Mouse (Mus musculus): ENCODE results near the gene Sncb.
A peak's percentile ranks its signal among the peaks of the same experiment; 100 is the strongest.

Sncb gene

DNA sequence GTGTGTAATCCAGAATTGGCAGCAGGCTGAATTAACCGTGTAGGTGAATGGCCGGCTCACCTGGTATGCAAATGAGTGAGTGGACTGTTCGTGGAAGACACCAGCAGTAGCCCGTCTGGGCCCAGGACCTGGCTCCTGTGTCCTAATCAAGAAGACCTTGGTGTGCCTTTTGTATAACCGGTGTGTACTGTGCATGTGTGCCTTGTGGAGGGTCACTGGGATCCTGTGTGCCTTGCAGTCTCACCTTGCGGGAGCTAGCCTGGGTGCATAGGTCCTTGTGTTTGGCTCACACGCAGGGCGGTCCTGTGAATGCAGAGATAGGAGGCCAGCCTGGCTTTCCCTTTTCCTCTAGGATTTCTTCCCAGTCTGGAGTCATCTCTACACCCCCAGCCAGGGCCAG is 18.2 kb downstream of the Sncb start:
- no peak for DNase-seq

DNA sequence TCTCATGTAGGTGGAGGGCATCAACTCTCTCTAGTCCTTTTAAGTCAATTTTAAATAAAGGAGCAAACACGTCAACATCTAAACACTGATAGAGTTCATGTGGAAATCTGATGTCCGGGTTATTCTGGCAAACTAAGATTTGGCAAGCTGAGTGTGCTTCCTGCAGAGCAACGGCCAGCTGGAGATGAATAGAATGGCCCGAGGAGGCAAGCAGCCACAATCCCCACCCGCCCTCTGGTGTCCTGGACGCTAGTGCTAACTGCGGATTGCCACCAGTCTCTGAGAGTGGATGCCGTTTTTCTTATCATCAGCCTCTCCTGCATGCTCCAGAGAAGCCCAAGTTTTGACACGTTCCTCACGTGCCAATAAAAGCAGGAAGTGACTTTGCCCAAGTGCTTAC is 19.5 kb downstream of the Sncb start:
- no peak for DNase-seq

DNA sequence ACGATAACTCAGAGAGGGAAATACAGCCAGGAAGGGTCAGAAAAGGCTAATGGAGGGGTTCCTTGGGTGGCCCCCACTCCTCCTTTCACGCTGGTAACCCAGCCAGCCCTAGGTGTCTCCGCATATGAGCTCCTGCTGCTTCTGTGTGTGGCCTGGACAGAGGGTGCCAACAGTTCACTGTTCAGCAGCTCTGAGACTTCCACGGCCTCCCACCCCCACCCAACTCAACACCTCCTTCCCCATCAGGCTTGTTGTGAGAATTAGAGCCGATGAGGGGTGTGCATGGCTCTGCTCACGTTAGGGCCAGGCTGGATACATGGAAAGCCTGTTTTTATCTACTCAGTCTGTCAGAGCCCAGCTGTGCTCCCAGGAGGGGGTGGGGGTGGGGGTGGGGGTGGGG is 20.3 kb downstream of the Sncb start:
- DNase-seq, result no peak

DNA sequence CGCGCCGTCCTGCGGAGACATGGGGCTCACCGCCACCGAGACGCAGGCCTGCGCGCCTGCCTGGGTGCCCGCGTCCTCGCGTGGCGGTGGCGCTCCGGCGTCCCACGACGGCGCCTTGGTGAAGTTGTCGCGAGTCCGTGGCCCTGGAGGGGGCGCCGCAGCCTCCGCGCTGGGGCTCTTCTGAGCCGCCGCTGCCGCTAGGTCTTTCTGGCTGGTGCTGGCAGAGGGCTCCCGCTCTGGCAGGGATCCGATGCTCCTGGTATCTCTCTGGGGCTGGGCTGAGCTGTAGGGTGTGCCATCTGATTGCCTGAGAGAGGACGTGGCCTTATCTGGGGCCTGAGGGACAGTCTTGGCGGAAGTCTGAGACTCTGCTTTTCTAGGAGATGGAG is 28.2 kb downstream of the Sncb start:
- no peak for DNase-seq

DNA sequence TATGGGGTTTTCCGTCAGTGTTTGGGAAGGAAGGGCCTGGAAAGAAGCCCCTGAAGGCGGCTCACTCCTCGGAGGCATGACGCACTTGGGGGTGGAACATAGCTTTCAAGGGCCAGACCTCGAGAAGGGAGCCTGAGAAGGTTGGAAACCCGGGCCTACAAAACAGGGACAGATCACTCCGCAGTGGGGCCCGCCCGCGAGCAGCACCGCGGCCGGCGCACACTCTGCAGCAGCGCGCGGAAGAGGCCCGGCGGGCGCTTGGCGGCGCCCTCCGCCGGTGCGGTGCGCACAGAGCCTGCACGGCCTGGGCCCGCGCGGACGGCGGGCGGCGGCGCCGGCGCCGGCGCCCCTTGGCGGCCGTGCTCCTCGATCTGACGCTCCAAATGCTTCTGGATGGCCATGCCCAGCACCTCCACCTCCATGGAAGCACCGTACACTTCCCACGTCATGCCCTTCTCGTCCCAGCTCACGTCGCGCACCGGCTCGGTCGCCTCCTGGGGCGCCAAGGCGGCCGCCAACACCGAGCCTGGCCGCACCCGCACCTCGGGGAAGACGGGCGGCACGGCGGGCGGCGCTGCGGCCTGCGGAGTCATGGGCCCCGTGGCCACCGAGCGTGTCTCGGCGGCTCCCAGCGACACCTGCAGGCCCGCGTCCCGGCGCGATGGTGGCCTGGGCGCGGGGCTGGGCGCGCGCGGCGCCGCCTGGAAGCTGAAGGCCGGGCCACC is 28.7 kb downstream of the Sncb start:
- DNase-seq, result no peak

DNA sequence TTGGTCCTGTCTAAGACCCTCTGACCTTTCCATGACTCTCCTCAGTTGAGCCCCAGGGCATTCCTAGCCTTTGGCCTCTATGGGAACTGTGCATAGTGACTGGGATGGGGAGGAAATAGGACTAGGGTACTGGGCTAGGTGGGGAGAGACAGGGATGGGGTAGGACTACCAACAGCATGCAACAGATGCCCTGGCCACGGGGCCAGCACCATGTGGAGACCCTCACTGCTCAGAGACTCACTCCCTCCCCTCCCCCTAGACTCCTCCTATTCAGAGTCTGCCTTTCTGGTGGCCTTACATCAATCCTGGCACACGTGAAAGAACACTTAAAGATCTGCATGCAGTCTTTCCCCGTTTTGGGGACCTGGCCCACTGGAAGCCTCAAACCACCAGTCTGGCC is 29.5 kb downstream of the Sncb start:
- DNase-seq, result no peak

DNA sequence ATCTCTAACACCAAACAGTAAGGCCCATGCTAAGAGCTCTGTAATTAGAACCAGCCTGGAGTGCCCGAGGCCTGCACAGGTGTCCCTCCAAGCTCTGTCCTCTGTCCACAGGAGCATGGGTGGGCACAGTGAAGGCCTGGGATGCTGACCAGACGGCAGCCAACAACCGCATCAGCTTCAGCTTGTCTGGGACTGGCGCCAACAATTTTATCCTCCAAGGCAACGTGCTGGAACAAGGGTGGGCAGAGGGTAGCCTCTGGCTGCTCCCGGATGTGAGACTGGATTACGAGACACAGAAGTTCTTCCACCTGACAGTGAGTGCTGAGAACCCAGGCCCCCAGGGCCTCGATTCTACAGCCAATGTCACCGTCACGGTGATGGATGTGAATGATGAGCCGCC is 40.3 kb downstream of the Sncb start:
- no peak for DNase-seq

DNA sequence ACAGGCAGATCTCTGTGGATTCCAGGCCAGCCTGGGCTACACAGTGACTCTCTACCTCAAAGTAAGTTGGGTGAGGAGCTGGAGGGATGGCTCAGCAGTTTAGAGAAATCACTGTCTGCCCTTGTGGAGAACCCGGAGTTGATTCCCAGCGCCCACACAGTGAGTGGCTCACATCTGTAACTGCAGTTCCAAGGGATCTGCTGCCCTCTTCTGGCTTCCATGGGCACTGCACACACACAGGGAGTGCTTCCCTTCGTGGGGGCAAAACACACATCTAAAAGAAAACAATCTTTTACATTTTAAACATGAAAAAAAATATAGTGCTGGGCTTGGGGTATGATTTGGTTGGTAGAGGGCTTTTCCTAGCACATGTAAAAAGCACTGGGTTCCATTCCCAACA is 43.3 kb downstream of the Sncb start:
- DNase-seq, result no peak

DNA sequence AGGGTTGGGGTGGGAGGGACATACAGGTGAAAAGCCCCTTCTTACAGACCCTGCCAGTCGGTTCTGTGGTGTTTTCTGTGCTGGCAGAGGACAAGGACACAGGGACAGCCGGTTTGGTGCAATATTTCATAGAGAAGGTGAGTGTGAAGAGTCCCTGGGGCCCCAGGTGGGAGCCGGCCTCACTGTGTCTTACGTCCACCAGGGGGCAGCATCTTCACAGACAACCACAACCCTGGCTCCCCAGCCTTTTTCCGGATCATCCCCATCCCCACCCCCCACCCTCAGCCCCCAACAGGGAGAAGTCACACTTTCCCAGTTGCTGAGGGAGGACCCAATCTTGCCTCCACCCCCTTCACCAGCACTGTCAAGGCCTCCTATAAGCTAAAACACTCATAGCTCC is 49.5 kb downstream of the Sncb start:
- DNase-seq, result peak; percentile 35

DNA sequence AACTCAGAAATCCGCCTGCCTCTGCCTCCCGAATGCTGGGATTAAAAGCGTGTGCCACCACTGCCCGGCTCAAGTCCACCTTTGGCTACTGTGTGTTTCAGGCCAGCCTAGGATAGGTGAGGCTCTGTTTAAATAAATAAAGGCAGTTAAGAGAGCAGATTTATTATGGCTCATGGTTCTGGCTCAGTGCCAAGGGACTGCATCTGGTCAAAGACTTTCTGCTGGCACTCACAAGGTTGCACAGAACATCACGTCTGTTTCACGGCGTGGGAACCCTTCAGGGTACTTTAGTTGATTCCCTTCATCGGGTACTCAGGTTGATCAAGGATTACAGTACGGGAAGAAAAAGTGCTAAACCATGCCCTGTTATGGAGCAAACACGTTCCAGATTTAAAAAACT is 51.4 kb downstream of the Sncb start:
- no peak for DNase-seq

DNA sequence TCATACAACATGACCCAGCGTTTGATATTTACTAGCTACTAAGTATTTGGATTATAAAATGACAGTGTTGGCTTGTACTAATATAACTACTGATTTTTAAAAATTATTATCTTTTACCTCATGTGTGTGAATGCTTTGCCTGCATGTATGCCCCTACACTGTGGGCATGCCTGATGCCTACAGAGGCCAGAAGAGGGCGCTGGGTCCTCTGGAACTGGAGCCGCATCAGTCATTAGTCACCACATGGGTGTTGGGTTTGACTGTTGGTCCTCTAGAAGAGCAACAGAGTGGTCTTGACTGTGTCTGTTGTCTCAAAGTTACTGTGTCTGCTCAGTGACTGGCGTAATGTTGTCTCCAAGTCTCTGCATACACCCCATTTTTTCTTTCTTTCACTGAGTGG is 52.0 kb downstream of the Sncb start:
- no peak for DNase-seq

DNA sequence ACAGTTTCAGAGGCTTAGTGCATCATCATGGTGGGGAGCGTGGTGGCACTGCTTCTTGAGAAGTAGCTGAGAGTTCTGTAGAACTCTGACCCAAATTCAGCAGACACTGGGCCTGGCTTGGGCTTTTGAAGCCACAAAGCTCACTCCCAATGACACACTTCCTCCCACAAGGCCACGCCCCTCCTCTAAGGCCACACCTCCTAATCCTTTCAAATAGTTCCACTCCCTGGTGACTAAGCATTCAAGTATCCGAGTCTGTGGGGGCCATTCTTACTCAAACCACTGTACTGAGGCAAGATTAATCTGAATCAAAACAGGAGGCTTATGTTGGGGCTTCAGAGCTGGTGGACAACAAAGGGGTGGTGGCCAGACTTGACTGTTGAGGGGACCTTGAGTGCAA is 55.5 kb downstream of the Sncb start:
- no peak for DNase-seq
